Mouse (Mus musculus): ENCODE measurements around the gene Gpx4.
A peak's percentile ranks its signal among the peaks of the same experiment; 100 is the strongest.

The Gpx4 gene

DNA sequence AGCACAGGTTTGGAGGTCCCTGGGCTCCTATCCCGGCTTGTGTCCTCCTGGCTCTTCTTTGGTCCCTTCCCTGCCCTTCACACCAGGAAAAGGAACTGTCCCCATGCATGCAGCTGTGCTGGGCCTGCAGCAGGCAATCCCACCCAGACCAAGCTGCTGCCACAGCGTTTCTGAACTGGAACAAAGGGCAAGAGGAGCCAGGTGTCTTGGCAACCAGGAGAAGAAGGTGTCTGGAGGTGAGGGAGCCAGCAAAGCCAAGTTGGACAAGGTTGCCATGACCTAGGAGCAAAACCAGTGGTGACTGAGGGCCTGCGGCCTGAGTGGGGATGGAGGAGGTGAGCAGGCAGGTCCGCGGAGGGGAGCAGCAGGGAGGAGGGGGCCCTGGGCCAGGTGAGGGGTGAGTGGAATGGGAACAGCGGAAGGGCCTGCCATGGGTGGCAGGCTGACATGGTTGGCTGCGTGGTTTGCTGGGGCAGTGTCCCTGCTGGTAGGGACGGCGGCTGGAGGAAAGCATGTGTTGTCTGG is at the start of gene Gpx4:
TSS of gene Gpx4 (plus strand) at position 126 of the 525 bp plus-strand sequence.
- no peak for DNase-seq (ENCODE audit: low spot score)

DNA sequence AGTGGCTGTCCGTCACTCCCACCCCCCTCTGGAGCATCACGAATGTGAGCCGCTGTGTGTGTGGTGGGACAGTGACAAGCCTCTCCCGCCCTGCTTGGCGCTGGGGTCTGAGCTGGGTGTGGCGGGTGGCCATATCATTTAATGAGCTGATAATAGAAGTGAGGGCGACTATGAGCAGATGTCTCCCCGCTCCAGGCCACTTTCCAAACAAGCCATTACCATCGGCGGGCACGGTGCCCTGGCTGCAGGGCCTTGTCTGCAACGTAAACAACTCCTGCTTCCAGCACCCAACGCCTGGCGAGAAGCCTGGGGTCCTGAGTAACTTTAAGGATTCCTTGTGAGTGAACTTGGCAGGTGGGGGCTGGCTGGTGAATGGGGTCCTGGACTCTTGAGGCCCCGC is 49.1 kb upstream of the Gpx4 start:
- peak; percentile 72 for DNase-seq (ENCODE audit: low spot score)

GRCm38 (mm10) chr10:80001945-80002344 is 45.0 kb upstream of the Gpx4 start:
- DNase-seq (ENCODE audit: low spot score) = no peak

DNA sequence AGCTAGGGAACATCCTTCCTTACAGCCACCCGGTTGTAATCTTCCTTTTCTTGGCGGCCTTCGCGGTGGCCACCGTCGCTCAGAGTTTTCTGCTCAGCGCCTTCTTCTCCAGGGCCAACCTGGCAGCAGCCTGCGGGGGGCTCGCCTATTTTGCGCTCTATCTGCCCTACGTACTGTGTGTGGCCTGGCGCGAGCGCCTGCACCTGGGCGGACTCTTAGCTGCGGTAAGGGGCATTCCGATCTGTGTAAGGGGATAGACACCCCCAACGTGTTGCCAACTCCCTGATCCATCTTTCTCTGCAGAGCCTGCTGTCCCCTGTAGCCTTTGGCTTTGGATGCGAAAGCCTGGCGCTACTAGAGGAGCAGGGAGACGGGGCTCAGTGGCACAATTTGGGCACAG is 44.1 kb upstream of the Gpx4 start:
- no peak for DNase-seq (ENCODE audit: low spot score)

DNA sequence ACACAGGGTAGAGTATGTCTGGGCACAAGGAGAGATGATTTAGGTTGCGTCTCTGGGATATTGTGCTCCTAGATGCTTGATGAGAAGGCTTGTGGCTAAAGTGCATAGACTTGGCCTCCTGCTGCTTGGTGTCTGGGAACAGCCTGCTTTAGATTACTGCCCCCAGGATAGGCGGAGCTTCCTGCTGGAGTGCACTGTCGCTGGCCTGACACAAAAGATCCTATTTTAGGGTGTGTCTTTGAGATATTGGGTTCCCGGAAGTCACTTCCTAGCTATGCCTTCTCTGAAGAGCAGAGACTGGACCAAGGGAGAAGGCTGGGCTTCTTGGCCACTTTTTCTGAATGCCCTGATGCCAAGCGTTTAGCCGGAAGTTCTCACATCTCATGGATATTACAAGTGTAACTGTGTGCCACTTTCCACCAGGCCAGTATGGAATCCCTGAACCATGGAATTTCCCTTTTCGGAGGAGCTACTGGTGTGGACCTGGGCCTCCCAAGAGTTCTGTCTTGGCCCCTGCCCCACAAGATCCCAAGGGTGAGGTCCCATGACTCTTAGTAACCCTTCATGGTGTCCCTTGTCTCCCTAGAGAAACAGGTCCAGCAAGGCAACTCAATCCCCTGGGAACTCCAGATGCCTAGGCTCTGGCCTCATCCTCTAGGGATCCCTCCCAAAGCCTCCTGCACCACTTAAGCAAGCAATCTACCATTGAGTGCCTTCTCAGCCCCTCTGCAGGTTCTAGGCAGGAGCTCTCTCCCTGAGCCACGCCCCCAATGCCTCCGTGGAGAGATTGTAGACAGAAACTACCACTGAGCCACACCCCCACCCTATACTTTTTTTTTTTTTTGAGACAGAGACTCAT is 43.4 kb upstream of the Gpx4 start:
- no peak for DNase-seq (ENCODE audit: low spot score)

GRCm38 (mm10) chr10:80004233-80004705 is 42.7 kb upstream of the Gpx4 start:
- no peak for DNase-seq (ENCODE audit: low spot score)

DNA sequence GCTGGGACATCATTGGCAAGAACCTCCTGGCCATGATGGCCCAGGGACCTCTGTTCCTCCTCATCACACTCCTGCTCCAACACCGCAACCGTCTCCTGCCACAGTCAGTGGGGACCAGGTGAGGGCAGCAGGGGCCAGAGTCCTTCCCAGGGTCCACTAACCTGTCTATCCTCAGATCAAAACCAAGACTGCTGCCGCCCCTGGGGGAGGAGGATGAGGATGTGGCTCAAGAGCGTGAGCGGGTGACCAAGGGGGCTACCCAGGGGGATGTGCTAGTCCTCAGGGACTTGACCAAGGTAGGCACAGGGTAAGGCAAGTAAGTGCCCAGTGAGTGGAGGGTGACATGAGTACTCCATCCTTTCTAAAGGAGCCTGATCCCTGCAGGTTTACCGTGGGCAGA is 35.2 kb upstream of the Gpx4 start:
- DNase-seq (ENCODE audit: low spot score) = no peak

- no peak for DNase-seq (ENCODE audit: low spot score)
Observed at GRCm38 (mm10) chr10:80013609-80014008, 33.4 kb upstream of the Gpx4 start.

DNA sequence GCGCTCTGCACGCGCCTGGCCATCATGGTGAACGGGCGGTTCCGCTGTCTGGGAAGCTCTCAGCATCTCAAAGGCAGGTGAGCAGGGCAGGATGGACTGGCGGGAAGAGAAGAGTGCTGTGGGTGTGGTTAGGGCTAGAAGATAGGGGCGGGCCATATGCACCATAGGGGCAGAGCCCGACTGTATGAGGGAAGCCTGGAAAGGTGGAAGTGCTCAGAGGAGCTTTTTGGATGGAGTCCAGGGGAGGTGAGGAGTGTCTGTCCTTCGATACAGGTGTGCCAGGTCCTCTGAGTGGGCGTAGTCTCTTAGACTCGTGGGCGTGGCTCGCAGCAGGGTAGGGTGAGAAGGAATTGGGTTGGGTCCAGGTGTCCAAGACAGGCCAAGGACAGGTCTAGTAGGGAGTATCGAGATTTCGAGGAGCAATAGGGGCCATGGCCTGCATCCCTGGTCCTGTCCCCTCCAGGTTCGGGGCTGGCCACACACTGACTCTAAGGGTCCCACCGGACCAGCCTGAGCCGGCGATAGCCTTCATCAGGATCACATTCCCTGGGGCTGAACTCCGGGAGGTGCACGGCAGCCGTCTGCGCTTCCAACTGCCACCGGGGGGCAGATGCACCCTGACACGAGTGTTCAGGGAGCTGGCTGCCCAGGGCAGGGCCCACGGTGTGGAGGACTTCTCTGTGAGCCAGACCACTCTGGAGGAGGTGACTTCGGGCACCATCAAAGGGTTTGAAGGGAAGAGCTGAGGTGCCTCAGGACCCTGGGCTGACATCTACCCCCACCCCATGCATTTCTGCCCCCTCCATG is 32.3 kb upstream of the Gpx4 start:
- no peak for DNase-seq (ENCODE audit: low spot score)

- no peak for DNase-seq (ENCODE audit: low spot score)
Observed at GRCm38 (mm10) chr10:80015583-80015982, 31.4 kb upstream of the Gpx4 start.

GRCm38 (mm10) chr10:80016511-80016910 is 30.5 kb upstream of the Gpx4 start, which contains the start of gene Arhgap45:
TSS of gene Arhgap45 (plus strand) at chr10:80016653.
- no peak for DNase-seq (ENCODE audit: low spot score)

- DNase-seq (ENCODE audit: low spot score) = no peak
Observed at GRCm38 (mm10) chr10:80016931-80017330, 30.0 kb upstream of the Gpx4 start.

DNA sequence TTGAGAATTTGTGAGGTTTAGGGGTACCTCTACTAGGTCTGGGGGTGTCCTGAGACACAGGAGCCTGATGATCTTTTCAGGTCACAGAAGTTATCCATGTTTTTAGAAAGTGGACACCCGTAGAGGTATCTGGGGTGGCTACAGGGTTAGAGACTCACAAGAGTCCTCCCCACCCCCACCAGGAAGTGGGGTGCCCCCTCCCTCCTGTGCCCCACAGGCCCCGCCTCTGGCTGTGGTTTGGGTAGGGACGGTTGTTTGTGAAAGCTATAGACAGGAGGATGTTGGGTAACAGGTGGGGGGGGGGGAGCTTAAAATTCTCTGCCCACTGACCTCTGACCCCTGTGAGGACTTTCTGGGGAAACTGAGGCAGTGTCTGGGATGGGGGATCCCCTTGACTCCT is 29.6 kb upstream of the Gpx4 start:
- DNase-seq (ENCODE audit: low spot score) = no peak

DNA sequence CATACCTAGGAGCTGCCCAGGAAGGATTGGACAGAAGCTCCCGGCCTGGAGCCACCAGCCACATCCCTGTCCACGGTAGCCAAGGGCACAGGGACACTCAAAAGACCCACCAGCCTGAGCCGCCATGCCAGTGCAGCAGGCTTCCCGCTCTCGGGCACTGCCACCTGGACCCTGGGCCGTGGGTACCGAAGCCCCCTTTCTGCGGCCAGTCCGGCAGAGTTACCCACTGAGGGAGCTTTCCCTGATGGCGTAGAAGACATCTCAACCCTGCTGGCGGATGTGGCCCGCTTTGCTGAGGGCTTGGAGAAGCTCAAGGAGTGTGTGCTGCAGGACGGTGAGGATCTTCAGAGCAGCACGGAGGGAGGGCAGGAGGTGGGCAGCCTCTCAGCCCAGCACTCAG is 29.2 kb upstream of the Gpx4 start:
- DNase-seq (ENCODE audit: low spot score) = no peak

DNA sequence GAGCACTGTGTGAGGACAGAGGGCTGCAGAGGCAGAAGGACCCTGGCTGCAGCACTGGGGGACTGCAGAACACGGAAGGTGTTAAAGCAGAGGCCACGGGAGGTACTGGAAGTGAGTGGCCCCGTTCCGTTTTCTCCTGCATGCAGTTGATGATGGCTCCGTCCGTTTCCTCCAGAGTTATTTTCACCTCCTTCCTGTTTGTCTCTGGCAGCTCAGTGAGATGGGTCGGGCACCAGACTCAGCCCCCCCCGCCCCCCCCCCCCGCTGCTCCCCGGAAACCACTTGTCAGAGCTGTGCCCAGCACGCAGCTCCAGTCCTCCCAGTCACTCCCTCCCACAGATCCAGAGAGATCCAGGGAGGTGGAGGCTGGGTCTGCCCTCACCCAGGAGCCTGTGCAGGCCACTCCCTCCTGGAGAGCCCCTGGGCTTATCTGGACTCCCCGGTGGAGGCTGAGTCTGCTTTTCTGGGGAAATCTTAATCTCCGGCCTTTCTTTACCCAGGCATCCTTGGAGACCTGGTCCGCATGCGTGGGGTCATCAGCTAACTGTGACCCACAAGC is 28.1 kb upstream of the Gpx4 start:
- no peak for DNase-seq (ENCODE audit: low spot score)

GRCm38 (mm10) chr10:80019471-80020131 is 27.4 kb upstream of the Gpx4 start:
- DNase-seq (ENCODE audit: low spot score) = no peak

DNA sequence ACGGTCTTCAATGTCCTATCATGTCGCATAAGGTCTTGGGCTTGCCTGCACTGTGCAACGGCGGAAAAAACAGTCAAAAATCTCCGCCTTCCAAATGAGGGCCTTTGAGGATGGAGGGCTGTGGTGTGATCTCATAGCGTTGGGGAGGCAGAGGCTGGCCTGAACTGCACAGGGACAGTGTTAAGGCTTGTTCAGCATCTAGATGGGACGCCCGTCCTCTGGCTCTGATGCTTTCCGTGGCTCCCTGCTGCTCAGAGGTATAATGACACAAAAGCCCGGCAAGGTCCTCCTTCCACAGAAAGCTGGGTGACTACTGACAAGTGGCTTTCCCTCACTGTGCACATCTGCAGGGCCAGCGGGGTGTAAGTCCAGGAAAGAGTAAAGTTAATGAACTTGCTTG is 26.8 kb upstream of the Gpx4 start:
- no peak for DNase-seq (ENCODE audit: low spot score)

- DNase-seq (ENCODE audit: low spot score) = no peak
Observed at GRCm38 (mm10) chr10:80020603-80021319, 26.2 kb upstream of the Gpx4 start.

GRCm38 (mm10) chr10:80021320-80021641 is 25.7 kb upstream of the Gpx4 start:
- no peak for DNase-seq (ENCODE audit: low spot score)

GRCm38 (mm10) chr10:80022164-80022563 is 24.8 kb upstream of the Gpx4 start:
- no peak for DNase-seq (ENCODE audit: low spot score)

- DNase-seq (ENCODE audit: low spot score) = no peak
Observed at GRCm38 (mm10) chr10:80022806-80023205, 24.2 kb upstream of the Gpx4 start.

All from ovary, postnatal 36 days (tissue).